Mouse (Mus musculus): ENCODE results near the gene 1110002E22Rik.

- TF ChIP-seq CTCF (IDR thresholded peaks at IDR 0.05; ENCODE audit: borderline replicate concordance, insufficient read depth, low read depth, low read length) (no peak), POLR2A (IDR thresholded peaks at IDR 0.05; ENCODE audit: borderline replicate concordance, insufficient read depth, low read length) (no peak)
These were observed 9.4 kb downstream of the 1110002E22Rik start for GRCm38 (mm10) chr3:138074214-138074613.

Data from cerebellum, adult 2 months (tissue).